Mouse (Mus musculus) small intestine, adult 2 months (tissue): Measurements from ENCODE around the gene Vps13a.

Experiments used
- CTCF ChIP-seq: fragments of 200-500 bp; IDR thresholded peaks from 2 replicates; pipeline ENCODE4 v1.5.1; 2012; ENCODE audit warnings: low read depth, mild to moderate bottlenecking, control low read depth, inconsistent platforms, low read length, moderate library complexity, mixed read lengths; ENCODE audit not compliant: insufficient replicate concordance, insufficient read length; ENCODE audit errors: extremely low read depth
- POLR2A ChIP-seq: fragments of 200-500 bp; IDR thresholded peaks from 2 replicates; pipeline ENCODE4 v1.6.1; 2012; ENCODE audit warnings: low read depth, mild to moderate bottlenecking, control low read depth, inconsistent platforms, low read length, moderate library complexity

DNA sequence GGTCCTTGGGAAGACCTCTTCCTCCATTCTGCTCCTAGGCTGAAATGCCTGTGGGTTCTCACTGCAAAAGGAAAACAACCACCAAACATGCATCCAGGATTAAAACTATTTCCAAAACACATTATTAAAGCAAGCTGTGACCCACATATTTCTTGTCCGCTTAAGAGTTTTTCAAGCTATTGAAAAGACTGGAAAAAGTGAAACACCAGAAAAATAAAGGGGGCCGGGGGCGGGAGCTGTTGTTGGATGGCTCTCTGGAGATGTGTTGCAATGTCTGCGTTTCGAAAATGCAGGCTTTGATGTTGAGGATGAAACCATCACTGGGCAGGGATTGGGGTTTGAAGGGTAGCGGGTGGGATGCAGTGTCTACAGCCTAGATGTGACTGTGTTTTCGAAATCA, 196.2 kb downstream of the Vps13a start:
- TF ChIP-seq POLR2A, result no peak
- no peak for TF ChIP-seq CTCF
